Mouse (Mus musculus) cerebellum, adult 11 months (tissue): ENCODE measurements around the gene Prkacb.

Experiments used
- DNase-seq: peaks from one replicate; pipeline ENCODE4 v3.0.0; 2022

The Prkacb gene

DNA sequence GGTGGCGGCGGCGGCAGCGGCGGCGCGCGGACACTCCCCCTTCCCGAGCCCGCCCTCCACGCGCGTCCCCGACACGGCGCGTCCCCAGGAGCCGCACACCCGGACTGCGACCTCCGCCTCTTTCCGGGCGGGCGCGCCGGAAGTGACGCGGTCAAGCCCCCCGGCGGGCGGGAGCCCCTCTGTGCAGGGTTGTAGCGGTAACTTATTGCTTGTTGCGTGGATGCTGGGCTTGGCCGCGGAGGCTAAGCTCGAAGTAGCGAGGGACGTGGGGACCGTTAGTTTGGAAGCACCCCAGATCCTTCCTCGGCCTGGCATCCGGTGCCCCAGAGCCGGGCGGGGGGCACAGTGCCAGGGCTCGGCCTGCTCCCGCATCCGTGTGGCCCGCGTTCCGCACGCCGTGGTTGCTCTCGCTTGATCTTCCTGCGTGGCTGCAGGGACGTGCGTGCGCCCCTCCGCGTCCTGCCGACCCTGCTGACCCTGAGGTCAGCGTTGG lies at the start of gene Prkacb:
Prkacb (minus strand) TSS at position 90 of the 493 bp plus-strand sequence.
- peak; percentile 91 for DNase-seq

DNA sequence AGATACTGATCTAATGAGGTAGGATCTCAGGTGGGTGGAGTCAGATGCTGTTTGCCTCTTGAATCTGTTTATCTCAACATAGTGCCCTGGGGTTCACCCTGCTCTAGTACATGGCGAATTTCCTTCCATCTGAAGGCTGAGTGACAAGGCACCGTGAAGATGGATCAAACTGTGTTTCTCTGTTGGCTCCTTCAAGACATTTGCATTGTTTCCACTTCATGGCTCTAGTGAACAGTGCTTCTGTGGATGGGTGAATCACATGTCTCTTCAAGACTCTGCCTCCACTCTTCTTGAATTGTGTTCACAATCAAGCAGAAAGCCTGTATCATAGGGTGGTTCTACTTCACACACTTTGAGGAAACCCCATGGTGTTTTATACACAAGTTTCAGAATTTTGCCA lies 47.5 kb upstream of the Prkacb start:
- no peak for DNase-seq

DNA sequence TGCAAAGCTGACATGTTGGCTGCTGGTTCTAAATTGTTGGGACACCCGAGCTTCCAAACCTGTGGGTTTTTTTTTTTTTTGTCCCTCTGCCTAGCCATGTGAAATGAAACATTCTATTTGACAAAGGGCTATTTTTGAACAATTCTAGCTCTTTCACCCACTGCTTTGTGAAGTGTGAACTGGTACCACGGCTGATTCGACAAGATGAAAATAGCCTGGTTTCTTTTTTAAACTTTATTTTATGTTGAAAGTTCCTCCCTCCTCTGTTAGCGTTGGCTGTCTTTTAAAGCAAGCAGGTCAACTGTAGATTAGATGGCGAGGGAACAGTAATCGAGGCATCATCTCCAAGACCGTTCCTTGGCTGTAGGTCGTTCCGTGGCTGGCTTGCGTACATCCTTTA lies 44.6 kb upstream of the Prkacb start:
- DNase-seq: no peak

DNA sequence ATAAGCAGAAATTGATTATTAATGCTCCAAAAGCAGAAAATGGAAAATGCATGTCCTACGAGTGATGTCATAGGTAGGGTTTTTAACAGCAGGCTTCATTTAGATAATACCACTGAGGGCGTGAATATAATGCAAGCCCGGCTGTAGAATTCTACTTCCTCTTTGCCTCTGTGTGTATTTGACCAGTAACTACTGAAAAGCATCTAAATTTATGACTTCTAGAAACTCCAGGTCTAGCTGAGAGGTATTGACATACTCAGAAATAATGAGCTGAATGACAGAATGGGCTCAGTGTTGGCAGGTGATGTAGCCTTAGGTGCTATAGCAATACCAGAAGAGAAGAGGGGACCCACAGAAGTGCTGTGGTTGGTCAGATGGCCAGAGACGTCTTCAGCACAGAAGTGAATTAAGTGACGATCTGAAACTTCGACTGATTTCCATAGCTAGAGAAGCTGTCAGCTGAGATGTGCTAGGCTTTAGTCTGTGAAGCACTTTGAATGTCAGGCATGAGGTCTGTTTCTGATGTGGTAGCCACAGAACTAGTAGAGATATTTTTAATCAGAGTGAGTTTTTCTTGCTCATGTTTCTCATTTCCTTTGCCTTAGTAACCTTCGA lies 41.8 kb upstream of the Prkacb start:
- no peak for DNase-seq

DNA sequence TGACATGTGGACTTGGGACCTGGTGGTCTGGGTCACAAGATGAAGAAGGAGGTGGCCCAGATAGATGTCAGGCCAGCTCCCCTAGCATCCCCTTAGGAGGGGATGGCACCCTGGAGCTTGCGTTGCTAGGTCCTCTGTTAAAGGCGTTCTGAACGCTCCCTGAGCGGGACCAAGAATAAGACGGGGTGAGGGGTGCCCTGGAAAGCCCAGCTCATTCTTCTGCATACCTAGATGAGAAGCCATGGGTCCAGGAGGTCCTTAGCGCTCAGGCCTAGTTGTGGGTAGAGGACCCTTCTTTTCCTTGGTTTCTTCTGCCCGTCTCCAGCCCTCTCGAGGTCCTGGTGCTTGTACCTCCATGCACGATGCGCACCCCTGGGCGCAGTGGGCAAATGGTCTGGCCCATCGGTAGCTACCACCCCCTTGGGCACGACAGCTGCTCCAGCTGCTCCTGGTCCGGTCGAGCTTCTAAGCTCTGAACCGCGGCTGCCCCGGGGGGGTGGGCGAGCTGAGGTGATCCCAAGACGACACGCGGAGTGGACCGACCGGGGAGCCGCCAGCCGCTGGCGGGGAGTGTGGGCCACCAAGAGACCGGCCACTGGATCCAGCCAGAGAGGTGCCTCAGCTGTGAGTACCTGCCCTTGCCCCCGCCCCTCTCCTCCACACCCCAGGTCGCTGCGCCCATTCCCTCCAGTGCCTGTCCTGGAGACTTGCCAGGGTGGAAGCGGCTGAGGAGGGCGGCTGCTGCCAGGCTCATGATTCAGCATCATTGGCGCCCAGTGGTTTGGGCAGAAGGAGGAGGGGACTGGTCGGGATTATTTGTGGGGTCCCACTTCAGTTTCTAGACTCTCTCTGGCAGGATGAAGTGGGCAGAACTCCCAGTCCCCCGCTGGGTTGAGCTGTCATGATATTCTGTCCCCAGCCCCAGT lies 39.4 kb upstream of the Prkacb start, which contains the start of gene Ttll7:
Ttll7 (plus strand) TSS at position 402 of the 926 bp plus-strand sequence.
- DNase-seq: peak; percentile 79

DNA sequence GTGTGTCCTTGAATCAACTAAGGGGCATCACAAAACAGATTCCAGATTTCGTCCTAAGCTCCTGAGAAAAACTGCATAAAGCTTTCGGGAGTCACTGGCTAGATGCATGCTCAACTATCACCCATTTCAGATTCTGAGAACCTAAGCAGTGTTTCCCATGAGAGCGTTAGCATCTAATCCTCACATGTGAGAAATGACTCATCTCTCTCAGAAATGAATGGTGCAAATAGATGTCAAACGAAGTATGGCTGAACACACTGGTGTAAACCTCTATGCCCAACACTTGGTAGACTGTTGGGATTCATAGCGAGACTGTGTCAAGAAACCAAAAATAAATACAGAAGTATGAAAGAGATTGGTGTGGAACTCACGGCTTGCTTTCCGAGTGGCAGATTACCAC lies 36.6 kb upstream of the Prkacb start:
- no peak for DNase-seq

DNA sequence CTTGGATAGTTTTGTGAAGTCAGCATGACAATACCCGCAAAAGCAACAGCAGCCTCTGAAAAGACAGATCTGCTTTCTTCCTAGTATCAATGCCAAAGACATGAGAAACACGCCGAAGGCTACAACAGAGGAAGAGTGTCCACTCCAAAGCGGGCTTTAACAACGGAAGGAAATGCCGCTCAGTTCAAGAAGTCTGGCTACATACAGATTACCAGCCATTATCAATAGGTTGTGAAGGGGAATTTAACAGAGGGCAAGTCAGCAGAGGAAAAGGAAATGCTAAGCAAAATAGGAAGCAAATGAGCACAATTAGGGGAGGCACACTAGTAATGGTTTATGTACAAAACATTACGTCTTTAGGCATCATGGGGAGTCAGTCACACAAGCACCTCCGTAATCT lies 35.3 kb upstream of the Prkacb start:
- DNase-seq: no peak

DNA sequence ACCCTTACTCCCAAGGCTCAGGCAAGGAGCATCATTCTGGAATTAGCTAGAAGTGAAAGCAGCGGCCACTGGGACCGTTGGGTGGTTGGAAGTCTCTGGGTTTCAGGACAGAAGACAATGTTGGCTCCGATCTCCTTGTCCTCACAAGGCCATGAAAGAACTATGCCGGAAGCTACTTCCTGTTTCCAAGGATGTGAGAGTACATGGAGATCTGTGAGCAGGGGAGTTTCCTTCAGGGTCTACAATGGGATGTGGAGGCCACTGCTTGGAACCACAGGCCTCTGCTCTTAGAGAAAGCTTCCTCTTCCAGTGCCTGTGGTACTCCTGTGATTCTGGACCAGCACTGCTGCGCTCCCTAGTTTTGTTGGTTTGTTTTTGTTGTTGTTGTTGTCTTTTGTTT lies 33.4 kb upstream of the Prkacb start:
- DNase-seq: no peak

DNA sequence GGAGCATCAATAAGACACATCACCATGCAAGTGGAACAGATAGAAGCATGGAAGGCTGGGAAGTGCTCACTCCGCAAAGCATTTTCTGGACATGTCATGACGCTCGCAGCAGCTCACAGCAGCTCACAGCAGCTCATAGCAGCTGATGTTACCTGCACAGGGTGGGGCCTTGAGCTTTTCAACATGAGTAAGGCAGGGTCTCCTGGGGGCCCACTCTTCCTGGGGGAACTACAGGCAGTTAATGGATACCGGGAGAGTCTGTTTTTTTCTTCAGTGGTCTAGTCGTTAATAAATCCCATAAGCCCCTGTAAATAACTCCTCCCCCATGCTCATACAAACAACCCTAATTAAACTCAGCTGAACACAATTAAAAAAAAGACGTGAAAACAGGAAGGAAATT lies 30.7 kb upstream of the Prkacb start:
- no peak for DNase-seq

DNA sequence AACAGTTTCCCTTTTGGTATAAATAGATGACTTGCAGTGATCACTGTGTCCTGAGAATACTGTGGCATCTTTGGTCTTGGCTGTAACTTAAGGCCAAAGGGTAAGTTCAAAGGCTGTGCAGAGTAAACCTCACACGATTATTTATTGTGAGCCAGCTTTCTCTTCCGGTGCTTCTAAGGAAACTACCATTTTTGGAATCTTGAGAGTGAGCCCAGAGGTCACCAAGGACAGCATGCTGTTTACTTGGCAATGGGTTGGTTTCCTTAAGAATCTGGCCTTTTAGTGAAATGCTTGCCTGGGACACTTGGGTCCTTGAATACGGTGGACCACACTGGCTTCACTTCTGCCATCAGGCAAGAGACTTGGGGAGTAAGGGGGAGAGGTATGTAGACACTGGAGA lies 30.0 kb upstream of the Prkacb start:
- no peak for DNase-seq

DNA sequence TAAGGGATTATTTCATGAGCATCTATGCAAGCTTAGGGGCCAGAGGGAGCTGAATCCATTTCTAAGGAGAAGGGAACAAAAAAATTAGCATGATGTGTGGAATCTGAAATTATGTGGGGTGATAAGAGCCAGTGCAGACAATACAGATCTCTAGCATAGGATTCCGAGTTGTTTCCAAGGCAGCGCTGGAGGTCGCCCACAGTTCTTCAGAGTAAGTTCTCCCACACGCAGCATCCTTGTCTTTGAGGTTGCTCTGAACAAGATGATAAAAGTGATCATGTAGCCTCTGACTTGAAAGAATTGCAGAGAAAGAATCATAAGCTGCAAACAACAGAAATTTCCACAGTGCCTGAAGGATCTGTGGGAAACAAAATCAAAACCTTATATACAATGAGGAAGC lies 7.9 kb upstream of the Prkacb start:
- DNase-seq: no peak

DNA sequence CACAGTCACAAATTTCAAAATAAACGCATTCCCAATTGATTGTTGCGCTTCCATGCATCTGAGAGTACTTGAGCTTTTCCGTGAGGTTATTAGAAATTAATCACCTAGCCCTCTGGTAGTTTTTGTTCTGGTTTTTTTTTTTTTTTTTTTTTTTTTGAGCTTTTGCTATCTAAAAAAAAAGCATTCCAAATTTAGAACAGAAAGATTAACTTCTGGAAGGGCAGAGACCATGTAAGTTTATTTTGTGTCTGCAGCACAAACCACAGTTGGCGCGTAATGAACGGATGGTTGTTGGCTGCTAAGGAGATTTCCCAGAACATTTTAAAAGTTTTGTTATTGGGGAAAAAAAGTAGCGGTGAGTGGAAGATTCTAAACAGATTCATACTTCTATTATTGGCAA lies 834 bp upstream of the Prkacb start:
- no peak for DNase-seq

DNA sequence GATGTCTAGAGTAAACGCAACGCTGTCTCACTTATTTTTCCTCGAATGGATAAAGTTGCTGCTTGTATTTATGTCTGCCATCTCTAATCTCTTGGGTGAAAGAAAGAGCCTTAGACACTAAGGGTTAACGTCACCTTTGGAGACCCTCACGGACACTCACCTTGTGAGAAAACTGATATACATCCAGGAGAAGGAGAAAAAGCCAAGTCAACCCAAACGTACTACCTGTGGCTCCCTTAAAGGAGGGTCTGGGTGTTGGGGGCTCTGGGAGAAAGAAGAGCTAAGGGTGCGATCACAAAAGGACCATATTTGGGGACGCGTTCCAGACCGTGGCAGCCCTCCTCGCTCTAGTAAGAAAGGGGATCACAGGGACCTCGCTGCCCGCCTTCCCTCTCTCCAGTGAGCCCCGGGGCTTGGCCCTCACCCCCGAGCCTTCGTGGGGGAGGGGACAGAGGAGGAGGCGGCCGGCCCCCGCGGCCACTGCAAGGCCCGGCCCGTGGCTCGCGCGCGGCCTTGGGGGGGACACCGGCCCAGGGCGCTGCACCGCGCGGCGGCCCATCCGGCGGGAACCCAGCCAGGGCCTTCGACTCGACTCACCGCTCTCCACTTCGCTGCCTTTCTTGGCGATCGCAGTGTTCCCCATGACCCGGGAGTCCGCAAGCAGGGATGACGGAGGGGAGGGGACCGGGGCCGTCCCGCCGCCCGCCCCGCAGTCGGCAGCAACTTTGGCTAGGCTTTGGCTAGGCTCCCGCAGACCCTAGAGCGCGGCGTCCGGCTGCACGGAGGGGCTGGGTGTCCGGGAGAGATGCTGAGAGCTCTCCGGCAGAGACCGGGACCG lies 530 bp downstream of the Prkacb start:
- no peak for DNase-seq

DNA sequence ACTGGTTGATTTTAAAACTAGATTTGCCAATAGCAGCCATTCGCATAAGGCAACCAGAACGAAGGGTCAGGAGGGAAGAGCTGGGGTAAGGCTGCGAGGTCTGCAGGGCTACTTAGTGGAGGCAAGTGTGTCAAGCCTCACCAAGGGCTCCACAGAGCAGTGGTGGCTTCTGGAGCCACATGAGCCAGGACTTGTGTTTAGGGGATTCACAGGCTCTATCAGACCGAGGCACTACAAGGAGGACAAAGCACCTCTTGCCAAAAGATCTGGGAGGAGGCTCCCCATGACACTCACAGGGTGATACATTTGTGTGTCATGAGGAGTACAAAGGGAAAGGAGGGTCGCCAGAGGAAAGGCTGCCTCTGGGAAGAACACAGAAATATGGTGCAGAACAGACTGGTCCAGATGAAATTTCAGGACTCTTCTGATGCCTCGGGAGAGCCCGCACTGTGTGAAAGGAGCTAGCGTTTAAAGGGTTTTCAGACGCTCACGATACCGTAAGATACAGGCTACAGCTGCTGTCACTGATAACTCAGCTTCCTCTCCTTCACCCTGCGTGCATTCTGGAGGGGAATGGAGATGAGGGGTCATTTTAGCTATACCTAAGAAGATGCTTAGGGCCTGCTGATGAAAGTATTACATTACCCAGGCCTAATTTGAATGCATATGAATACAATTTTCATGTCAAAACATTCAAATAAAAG lies 19.1 kb downstream of the Prkacb start:
- no peak for DNase-seq

DNA sequence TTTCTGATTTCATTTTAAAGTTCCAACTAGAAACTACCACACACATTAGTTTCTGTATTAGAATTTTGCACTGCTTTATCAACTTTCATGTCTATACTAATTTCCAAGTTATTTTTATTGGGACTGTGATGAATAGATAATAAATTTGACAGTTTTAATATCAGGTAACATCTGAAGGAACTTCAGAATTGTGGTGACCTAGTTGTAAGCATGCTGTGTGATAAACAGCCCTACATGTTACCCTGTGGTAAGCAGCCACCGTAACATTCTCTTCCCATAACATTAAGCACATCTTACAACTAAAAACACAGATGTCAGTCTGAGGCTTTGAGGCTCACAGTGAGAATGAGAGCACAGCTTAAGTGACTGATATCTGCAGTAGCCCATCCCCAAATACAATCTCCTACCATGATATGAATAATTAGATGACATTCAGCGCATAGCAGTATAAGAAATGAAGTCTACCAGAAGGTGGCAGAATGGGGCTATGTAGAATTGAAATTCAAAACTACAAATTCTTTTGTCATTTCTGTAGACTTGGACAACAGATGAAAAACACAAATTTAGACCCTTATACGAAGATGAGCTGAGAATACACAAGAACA lies 20.5 kb downstream of the Prkacb start:
- no peak for DNase-seq

DNA sequence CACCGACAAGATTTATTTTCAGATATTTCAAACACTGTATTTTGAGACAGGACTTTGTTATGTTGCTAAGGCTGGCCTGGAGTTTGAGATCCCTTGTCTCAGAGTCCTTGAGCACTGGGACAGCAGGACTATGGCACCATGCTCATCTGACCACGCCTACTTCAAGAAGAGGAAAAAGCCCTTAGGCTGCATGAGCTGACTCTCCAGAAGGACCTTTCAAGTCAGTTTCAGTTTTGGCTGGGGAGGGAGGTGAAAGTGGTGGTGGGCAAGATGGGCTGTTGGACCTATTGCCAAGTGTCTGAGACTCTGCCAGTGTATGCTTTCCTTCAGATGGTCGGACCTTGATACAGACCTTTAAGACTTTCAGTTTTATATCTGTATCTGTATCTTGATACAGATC lies 28.6 kb downstream of the Prkacb start:
- no peak for DNase-seq

DNA sequence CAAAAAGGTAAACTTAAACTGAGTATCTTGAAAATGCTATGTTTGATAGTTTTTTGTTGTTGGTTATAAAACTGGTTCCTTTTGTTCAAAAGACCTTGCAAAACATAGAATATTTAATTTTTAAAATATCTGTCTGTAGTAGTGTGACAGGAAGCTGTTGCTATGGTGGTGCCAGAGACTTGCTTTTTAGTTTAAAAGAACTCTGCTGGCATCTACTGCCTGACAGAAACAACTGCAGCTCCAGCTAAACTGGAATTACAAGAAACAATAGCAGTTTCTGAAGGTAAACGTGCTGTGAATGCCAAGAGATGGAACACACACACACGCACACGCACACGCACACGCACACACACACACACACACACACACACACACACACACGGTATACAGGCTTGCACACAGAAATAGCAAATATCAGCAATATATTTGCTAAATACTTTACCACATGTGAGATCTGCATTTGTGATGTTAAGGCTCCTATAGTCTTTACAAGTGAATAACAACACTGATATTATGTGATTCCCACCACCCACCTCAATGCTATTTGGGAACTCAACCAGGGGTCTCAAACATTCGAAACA lies 29.1 kb downstream of the Prkacb start:
- no peak for DNase-seq

DNA sequence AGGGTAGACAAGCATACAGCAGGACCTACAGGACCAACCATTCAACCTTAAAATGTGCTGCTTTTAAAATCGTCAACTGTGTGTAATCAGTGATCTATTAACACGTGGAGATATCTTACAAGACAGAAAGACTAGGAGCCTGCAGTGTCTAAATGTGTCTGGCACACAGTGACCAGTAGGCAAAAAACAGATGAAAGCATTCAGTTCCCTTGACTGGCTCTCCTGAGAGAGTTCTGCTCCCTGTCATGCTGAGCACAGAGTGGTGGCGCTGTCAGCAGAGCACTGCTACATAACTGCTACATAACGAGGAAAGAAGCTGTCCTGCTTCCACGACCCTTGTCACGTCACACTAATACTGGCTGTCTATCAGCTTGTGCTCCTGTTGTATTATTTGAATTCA lies 30.2 kb downstream of the Prkacb start:
- no peak for DNase-seq

DNA sequence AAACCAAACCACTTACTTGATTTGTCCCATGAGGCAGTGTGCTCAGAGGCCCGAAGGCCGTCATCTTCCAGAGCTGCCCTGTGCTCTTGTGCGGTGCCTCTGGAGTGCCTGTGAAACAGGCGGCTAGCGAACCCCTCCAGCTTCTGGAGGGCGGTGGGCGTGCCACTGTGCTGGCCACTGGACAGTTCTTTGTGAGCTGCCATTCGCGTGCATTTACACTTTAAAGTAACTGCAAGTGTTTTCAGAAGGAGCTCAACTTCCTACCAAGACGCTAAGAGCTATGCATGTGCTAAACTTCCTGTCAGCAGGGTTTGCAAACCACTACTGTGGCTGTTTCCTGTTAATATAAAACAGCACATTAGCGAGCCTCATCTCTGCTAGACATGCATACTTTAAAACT lies 31.7 kb downstream of the Prkacb start:
- no peak for DNase-seq

DNA sequence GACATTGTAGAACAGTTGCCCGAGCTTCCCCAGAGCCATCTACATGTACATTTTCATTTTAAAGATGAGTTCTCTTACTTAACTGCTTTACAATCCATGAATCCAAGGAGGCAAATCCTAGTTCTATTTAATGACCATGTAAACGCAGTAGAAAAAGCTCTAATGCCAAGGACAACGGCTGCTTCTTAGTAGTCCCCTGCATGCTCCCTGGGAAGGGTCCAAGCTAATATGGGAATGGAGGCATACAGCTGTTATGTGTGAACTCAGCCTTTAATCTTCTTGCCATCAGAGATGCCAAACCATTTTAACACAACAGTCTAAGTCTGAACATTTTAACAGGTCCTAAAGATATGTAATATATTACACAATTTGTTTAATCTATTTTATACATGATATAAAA lies 32.5 kb downstream of the Prkacb start:
- DNase-seq: no peak

DNA sequence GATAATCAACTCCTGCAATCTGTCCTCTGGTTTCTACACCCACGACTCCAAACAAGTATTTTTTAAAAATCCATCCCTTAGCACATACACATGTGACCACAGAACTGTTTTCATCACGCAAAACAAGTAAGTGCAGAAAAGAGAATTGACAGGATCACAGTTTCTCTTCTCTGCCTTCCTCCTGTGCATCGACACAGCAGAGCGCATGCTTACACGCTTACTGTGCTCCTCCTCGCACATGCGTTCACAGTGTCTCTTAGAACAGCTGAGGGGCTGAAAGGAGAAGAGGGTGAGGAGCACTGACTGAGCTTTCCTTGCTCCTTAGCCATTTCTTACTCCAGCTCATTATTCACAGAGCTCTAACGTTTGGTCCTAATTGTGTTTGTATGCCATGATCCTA lies 33.9 kb downstream of the Prkacb start:
- DNase-seq: no peak

DNA sequence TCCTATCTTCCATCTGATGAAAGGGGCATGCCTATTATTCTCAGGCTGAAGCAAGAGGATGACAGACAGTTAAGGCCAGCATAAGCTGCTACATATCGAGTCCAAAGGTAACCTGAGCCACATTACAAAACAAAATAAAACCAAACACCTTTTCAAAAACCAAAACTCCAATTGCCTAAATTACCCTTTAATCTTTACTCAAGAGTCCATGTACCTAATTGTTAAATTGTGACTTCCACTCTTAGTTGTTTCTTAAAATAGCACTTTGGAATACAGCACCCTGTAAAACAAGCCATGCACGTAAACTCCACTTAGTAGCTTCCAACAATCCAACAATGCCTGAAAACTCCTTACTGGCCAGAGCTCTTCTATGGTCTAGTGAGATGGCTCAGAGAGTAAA lies 34.3 kb downstream of the Prkacb start:
- no peak for DNase-seq
